Mouse (Mus musculus) retina, embryonic 14.5 days (tissue): ENCODE data around the gene Pop7.

Experiments used
- DNase-seq: peaks from one replicate; pipeline ENCODE4 v3.0.0-alpha.2; 2015; ENCODE audit warnings: low spot score

Gene Pop7

DNA sequence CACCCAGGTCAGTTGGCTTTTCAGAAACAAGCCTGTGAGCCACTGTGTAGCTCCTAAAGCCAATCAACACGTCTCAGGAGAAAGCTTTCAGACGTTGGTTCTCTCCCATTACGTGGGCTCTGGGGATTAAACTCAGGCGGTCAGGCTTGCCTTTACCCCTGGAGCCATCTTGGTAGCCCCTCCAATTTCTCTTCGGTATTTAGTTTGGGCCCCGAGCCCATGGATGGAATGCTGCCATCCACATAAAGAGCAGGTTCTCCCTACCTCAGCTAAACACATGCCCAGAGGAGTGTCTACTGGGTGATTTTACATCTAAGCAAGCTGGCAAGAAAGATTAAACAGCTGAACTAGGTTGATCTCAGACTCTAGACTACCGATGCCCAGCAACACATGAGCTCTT lies 2.1 kb downstream of the Pop7 start:
- no peak for DNase-seq

DNA sequence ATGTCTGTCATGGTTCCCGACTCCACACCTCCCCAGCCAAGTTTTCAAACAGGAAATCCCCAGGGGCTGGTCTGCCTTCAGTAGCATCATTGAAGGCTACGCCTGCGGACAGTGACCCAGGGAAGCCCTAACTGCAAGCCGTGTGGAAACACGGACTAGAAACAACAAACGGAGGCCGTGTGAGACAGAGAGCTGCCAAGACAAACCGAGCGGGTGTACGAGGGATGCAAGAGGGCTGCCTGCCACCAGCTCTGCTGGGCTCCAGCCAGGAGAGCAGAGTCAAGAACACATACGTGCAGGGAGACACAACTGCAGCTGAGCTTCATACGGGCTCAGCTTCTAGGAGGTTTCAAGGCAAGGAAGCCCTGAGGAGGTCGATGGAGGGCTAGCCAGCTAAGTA lies 8.5 kb downstream of the Pop7 start:
- no peak for DNase-seq

DNA sequence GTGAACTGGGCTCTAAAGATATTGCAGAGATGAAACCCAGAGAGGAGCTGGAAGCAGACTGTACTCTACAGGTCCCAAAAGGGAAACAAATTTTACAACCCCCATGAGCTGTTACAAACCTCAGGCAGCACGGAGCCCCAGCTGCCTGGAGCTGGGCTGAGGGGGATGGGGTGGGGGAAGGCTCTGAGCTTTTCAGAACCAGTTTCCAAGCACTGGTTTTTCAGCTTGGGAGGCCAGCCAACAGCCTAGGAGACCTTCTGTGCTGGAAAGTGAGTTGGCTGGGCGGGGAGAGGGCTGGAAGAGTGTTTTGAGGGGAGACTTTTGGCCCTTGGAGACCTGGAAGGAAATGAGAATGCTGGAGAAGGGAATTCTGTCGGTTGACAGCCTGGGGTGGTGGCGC lies 10.8 kb downstream of the Pop7 start:
- DNase-seq, result no peak

DNA sequence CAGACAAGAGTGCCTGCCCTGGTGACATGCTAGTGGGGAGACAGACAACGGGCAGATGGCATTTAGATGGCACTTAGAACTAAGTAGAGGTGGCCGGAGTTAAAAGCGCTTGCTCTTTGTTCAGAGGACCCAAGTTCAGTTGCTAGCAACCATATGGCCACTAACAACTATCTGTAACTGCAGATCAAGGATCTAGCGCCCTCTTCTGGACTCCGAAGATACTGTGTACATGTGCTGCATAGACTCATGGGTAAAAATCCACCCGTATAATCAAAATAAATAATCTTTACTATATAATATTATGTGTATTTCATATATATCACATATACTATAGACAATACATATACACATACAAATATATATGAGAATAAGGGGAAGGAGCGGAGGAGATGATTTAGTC lies 14.7 kb downstream of the Pop7 start:
- DNase-seq, result peak; percentile 45

DNA sequence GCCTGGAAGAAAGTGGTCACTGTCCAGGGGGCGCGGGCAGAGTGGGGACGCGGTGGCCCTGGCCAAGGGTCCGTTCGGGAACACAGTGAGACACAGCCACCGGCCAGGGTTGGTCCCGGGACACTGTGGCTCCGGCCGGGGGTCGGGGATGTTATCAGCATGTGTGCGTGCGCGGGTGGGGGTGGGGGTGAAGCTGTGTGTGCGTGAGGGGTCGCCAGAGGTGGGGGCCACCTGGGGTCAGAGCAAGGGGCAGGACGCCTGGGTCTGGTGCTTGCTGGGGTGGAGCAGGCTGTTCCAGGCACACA lies 16.5 kb downstream of the Pop7 start:
- no peak for DNase-seq

DNA sequence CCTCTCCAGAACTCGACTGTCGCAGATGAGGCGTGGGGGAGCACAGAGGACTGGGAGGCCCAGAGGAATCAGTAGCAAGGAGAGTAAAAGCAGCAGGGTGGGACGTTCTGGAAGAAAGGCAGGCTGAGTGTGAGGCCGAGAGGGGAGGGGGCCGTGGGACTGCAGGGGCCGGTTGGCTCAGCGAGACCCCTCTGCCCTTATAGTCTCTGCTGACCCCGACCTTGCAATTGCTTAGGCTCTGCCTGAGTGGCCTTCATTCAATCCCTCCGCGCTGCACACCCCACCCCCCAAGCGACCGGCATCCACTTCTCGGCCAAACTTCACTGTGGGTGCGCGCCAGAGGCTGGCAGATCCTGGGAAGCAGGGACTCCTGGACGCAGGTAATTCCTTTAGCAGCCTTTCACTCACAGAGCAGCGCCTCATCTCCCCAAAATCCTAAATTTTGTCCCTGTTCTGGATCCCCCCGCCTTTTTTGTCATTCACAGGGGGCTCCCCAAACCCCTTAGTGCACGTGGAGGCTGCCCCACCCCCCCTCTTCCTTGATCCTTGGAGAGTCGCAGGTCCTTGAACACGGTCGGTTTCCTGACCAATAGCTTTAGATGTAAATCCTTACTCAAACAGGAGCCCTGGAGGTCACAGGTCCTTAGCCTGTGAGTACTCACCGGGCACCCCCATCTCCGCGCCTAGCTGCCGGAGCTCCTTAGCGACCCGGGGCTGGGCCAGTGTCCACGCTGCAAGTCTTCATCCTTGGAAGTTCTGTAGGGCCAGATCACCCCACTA lies 17.1 kb downstream of the Pop7 start:
- DNase-seq, result peak; percentile 37

DNA sequence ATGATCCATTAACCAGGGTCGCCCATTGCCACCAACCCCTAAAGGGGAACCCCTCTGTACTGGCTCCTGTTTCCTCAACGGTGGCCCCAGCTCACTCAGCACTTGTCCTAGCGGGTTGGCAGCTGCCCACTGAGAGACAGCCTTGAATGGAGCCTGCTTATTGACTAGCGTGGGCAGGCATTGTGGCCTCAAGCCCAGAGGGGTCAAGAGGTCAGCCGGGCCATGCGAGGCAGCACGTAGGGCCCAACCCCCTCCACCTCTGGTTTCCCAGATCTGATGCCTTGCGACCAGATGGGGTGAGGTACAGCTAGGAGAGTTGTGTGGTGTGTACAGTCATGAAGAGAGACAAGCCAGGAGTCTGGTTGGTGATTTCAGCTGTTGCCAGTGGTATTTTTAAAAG lies 20.4 kb downstream of the Pop7 start:
- DNase-seq, result peak; percentile 20

DNA sequence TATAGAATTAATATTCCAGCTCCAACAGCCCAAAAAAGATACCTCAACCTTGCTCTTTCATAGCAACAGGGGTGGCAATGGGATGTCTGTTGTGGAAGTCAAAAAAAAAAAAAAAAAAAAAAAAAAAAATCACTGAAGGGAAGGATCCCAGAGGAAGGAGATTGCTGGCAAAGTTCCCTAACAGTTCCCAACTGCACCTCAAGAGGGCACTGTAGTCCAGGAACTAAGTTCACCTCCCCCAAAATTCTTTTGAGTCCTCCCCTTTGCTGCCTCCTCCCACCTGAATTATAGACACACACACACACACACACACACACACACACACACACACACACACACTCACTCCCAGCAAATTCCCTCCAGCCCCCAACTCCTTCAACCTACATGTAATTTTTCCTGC lies 21.2 kb downstream of the Pop7 start:
- peak; percentile 94 for DNase-seq

DNA sequence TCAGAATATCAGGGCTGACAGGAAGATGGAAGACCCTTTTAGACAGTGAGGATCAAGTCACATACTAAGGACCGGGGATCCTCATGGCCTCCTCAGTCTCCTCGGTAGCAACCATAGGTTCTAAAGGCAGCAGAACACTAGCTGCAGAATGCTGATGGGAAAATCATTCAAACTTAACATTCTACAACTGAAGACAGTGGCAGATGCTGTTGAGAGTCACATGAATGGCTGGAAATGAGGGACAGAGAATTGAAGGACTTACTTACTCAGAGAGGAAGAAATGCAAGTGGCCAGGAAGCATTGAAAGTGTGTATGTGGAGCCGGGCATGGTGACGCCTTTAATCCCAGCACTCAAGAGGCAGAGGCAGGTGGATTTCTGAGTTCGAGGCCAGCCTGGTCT lies 25.4 kb downstream of the Pop7 start, which contains the start of gene Zan:
Gene Zan (minus strand): TSS at position 101 of the 400 bp plus-strand sequence.
- DNase-seq, result no peak

DNA sequence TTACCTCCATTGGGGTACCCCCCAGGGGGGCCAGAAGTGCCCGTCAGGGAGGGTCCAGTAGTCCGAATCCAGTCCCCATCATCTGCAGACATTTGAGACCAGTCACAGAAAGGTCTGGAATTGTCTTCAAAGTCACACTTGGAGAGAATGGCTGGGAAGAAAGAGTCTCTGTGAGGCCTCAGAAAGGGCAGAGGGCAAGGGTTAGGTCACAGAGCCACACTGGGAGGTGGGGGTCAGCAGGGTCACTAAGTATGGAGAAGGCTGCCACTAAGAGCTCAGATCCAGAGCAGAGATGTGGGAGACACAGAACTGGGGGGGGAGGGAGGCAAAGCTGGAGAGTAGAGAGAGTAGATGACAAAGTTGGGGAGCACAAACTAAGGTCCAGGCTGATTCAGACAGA lies 28.0 kb downstream of the Pop7 start:
- no peak for DNase-seq

DNA sequence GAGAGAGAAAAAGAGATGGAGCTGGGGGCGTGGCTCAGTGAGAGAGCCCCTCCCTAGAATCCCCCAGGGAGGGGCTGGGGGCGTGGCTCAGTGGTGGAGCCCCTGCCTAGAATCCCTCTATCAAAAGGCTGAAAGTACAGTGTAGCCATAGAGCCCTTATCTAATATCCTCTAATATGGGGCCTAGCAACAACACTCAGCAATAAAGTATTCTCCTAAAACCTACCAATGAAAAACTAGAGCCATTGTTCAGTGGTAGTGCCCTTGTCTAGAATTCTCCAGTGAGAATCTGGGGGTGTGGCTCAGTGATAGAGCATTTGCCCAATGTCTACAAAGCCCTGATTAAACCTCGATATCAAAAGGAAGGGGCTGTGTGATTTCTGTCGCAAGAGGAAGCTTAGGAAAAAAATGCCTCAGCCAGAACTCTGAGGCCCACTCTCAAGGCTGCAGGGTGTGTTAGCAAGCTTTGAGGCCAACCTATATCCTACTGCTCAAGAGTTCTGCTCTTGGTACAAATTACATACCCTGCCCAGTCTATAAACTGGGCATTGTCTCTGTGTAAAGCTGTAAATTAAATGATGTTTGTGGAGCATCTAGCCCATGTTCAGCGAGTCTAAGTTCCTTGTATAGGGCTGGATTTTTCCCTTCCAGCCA lies 29.9 kb downstream of the Pop7 start:
- DNase-seq, result no peak

DNA sequence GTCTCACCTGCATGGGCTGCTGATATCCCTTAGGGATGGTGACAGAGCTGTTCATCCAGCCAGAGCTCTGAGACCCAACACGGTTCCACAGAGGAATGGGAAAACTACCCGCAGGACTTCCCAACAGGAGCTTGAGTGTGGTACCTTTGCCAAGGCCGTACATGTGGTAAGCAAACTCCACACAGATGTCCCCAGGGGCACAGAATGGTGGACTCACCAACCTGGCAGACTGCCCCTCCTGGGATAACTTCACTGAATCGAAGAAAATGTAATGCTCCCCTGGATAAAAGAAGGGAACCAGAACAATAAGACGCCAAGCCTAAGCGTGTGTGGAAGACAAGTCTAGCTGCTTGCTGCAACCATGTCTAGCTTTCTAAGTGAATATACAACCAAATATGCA lies 35.4 kb downstream of the Pop7 start:
- DNase-seq, result no peak

DNA sequence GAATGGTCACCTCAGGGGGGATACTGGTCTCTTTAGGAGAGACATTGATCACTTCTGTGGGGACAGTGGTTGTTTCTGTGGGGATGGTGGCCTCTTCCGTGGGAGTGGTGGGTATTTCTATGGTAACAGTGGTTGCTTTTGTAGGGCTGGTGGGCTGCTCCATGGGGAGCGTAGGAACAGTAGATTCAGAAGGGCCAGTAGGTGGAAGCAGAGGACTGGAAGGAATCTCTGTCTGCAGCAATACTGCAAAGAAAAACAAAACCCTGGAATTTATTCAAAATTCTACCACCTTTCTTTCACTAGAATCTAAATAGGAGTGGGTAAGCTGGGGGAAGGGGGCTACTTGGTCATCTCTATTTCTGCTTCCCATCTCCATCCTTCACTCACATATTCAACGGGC lies 37.3 kb downstream of the Pop7 start:
- no peak for DNase-seq

DNA sequence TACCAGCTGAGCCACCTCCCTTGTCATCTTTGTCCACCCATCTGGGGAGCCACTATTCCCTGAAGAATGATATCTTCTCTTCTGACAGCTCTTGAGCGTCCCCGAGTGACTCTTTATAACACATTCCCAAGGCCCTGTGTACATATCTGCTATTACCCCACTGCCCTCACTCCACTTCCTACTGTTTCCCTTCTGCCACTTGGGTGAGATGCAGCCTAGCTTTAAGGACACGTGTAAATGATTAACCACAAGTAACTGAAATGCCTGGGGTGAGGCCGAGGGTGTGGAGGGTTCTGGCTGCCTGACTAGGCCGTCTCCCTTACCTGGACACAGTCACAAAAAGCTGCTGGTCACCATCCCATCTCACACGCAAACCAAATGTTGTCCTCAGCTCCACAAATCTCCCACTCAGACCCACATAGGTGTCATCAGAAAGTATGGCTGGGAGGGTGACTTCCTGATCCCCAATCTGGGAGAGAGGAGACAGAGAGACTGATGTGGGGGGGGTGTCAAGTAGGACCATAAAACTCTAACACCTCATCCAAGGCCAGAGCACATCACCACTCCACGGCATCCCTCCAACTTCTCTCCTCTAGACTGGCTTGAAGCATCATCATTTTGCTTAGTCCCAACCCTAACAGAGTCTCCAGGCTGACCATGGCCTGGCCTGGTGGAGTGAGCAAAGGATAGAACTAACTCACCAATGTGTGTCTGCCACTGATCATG lies 46.3 kb downstream of the Pop7 start:
- DNase-seq, result no peak

DNA sequence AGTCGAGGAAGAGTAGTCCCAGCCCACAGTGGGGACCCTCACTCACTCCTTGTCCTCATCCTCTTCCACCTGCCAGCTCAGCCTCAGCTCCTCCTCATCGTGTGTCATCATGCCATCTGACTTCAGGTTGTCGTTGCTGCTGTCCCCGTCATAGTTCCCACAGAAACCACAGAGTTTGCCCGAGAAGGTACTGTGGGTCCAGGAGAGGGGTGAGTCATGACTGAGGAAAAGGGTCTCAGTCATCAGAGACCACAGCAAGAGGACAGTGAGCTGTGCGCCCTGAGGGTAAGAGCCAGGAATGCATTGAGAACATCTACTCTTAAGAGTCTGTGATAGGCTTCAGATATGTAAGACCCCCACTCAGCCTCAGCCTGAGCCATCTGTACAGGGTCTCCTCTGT lies 47.1 kb downstream of the Pop7 start:
- DNase-seq, result no peak
